Mouse (Mus musculus): ENCODE results near the gene Tuba1c. TPM values are rescaled to one million over a fixed set of nuclear protein-coding genes. Genes with fewer than 3 reads are reported as not detected.
A peak's percentile ranks its signal among the peaks of the same experiment; 100 is the strongest.

The Tuba1c gene
- total and polyA plus RNA-seq, 3 experiments: 178 to 390 (median 220) TPM

DNA sequence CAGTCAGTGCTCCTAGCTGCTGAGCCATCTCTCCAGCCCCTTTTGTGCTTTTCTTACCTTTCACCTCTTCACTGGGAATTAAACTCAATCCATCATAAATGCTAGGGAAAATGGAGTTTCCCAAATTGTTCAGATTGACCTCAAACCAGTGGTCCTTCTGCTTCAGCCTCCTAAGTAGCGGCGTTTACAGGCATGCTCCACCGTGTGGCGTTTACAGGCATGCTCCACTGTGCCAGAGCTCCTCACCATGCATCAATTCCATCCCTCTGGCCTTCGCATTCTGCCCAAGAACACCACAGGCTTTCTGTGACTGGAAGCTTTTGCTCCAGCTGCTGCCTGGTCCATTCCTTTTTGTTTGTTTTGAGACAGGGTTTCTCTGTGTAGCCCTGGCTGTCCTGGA is 2.6 kb upstream of the Tuba1c start:
- in situ Hi-C loops (cut with MboI; ENCODE audit: low pct_ligation_motif_present, low pct_unique_long_range_greater_than_20kb, low sequenced_read_pairs) (no loop called here), dilution Hi-C loops (cut with MboI; ENCODE audit: extremely low pct_ligation_motif_present, extremely low pct_unique_long_range_greater_than_20kb, low sequenced_read_pairs) (no loop called here)
- Histone ChIP-seq H3K9ac (ENCODE audit: insufficient read depth, low read depth) (no peak overlapping the region), H3K4me2 (ENCODE audit: insufficient read depth, low read depth, poor library complexity, severe bottlenecking) (no peak overlapping the region), H3K27me3 (replicated peaks) (no peaks in the 10 kb centered on the region), H3K79me2 (replicated peaks; ENCODE audit: control insufficient read depth, extremely low read depth, insufficient read depth, poor library complexity, severe bottlenecking) (peaks cover 15% of the 10 kb centered on the region), H3K27ac (ENCODE audit: insufficient read depth, low read depth) (no peak overlapping the region), H3K4me1 (ENCODE audit: control insufficient read depth in 1 of 2, insufficient read depth in 2 of 2) (peaks cover 0 to 6% of the 10 kb centered on the region in 2 experiments; a peak in 2 of 4 replicates), H3K4me3 (replicated peaks in 1 of 3; ENCODE audit: low read depth in 2 of 3, low read length in 2 of 3, poor library complexity in 1 of 3) (no peak overlapping the region), H3K9me3 (replicated peaks; ENCODE audit: low read length) (no peaks in the 10 kb centered on the region), H3K36me3 (replicated peaks in 1 of 2; ENCODE audit: control insufficient read depth in 1 of 2, insufficient read depth in 1 of 2, low read length in 1 of 2) (peaks cover 0 to 2% of the 10 kb centered on the region in 2 experiments)
- TF ChIP-seq CTCF (conservative IDR thresholded peaks at IDR 0.05 in 1 of 2, IDR thresholded peaks at IDR 0.05 in 1 of 2; ENCODE audit: low read depth in 2 of 2, low read length in 2 of 2) (0 out of 4 replicates have a peak, but pooled peaks of 1 of the 2 experiments have one; percentile 18), MAX (IDR thresholded peaks at IDR 0.05; ENCODE audit: low read length) (no peak), MAFK (IDR thresholded peaks at IDR 0.05; ENCODE audit: insufficient replicate concordance, low read length) (no peak), BHLHE40 (IDR thresholded peaks at IDR 0.05; ENCODE audit: low read depth, low read length) (no peak), RAD21 (IDR thresholded peaks at IDR 0.05; ENCODE audit: low read depth, low read length) (no peak)
- no peak for DNase-seq (ENCODE audit: extremely low read depth)

DNA sequence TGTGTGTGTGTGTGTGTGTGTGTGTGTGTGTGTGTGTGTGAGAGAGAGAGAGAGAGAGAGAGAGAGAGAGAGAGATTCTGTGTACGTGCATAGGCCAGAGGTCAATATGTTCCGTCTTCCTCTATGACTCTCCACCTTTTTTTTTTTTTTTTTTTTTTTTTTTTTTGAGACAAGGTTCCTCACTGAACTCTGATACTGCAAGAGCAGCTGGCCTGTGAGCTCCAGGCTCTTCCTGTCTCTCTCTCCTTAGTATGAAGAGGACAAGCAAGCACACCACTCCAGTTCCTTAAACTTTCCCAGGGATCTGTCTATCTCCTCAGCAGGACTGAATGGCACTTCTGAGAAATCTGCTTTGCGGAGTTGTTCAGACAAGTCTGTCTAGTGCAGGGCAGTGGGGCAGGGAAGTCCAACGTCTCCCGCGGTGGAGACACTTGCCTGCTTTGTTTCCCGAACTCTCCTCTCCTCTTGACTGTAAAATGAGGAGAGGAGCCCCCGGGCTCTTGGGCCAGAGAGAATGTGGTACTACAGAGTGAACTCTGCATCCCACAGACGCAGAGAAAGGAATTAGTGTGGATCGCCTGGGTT is 725 bp upstream of the Tuba1c start:
- Histone ChIP-seq H3K9me3 (replicated peaks; ENCODE audit: low read length) (no peaks in the 10 kb centered on the region), H3K36me3 (replicated peaks in 1 of 2; ENCODE audit: control insufficient read depth in 1 of 2, insufficient read depth in 1 of 2, low read length in 1 of 2) (peaks cover 2 to 14% of the 10 kb centered on the region in 2 experiments), H3K27ac (ENCODE audit: insufficient read depth, low read depth) (peak overlapping the region; percentile 65; the same call in 1 of the 2 replicates), H3K9ac (ENCODE audit: insufficient read depth, low read depth) (peak overlapping the region; percentile 75), H3K4me3 (replicated peaks in 1 of 3; ENCODE audit: low read depth in 2 of 3, low read length in 2 of 3, poor library complexity in 1 of 3) (peak overlapping the region; percentile 54 to 71 (median 69)), H3K79me2 (replicated peaks; ENCODE audit: control insufficient read depth, extremely low read depth, insufficient read depth, poor library complexity, severe bottlenecking) (peaks cover 33% of the 10 kb centered on the region), H3K27me3 (replicated peaks) (no peaks in the 10 kb centered on the region), H3K4me2 (ENCODE audit: insufficient read depth, low read depth, poor library complexity, severe bottlenecking) (peak overlapping the region; percentile 74), H3K4me1 (ENCODE audit: control insufficient read depth in 1 of 2, insufficient read depth in 2 of 2) (peaks cover 3 to 23% of the 10 kb centered on the region in 2 experiments; a peak in 3 of 4 replicates)
- in situ Hi-C loops (cut with MboI; ENCODE audit: low pct_ligation_motif_present, low pct_unique_long_range_greater_than_20kb, low sequenced_read_pairs) (no loop called here), dilution Hi-C loops (cut with MboI; ENCODE audit: extremely low pct_ligation_motif_present, extremely low pct_unique_long_range_greater_than_20kb, low sequenced_read_pairs) (no loop called here)
- peak; percentile 64 for DNase-seq (ENCODE audit: extremely low read depth)
- TF ChIP-seq USF2 (conservative IDR thresholded peaks at IDR 0.05; ENCODE audit: low read depth, low read length) (no peak), JUND (conservative IDR thresholded peaks at IDR 0.05; ENCODE audit: low read depth, low read length) (no peak), NELFE (IDR thresholded peaks at IDR 0.05; ENCODE audit: low read depth, low read length) (no peak), IRF4 (IDR thresholded peaks at IDR 0.05; ENCODE audit: low read depth, low read length) (no peak), POLR2A (IDR thresholded peaks at IDR 0.05; ENCODE audit: low read depth, low read length) (no peak; the same call in 1 of the 2 replicates), TCF12 (IDR thresholded peaks at IDR 0.05; ENCODE audit: low read depth, low read length) (no peak), ZNF384 (IDR thresholded peaks at IDR 0.05; ENCODE audit: low read depth, low read length) (peak; percentile 98), UBTF (IDR thresholded peaks at IDR 0.05; ENCODE audit: low read depth, low read length) (peak; percentile 50; the same call in 1 of the 2 replicates), MAZ (IDR thresholded peaks at IDR 0.05; ENCODE audit: low read depth, low read length) (no peak), POLR2AphosphoS2 (IDR thresholded peaks at IDR 0.05; ENCODE audit: low read depth, low read length) (no peak), BHLHE40 (IDR thresholded peaks at IDR 0.05; ENCODE audit: low read depth, low read length) (no peak), MYC (IDR thresholded peaks at IDR 0.05; ENCODE audit: low read depth, low read length) (no peak), USF1 (IDR thresholded peaks at IDR 0.05; ENCODE audit: low read depth, low read length) (no peak), RCOR1 (conservative IDR thresholded peaks at IDR 0.05; ENCODE audit: low read depth, low read length) (no peak), ZKSCAN1 (IDR thresholded peaks at IDR 0.05; ENCODE audit: borderline replicate concordance, low read depth, low read length) (no peak), GABPA (IDR thresholded peaks at IDR 0.05; ENCODE audit: insufficient replicate concordance, low read depth, low read length) (no peak), EP300 (IDR thresholded peaks at IDR 0.05; ENCODE audit: low read length) (peak; percentile 32; the same call in 1 of the 2 replicates), CHD2 (IDR thresholded peaks at IDR 0.05; ENCODE audit: low read length) (no peak), MAX (IDR thresholded peaks at IDR 0.05; ENCODE audit: low read length) (no peak), MXI1 (IDR thresholded peaks at IDR 0.05; ENCODE audit: low read depth, low read length) (no peak), MEF2A (IDR thresholded peaks at IDR 0.05; ENCODE audit: borderline replicate concordance, low read depth, low read length) (no peak), ETS1 (conservative IDR thresholded peaks at IDR 0.05; ENCODE audit: low read depth, low read length) (0 out of 2 replicates have a peak, but pooled peaks have one; percentile 29), SMC3 (IDR thresholded peaks at IDR 0.05; ENCODE audit: low read depth, low read length) (no peak), PAX5 (IDR thresholded peaks at IDR 0.05; ENCODE audit: low read length) (no peak), MAFK (IDR thresholded peaks at IDR 0.05; ENCODE audit: insufficient replicate concordance, low read length) (no peak), CHD1 (IDR thresholded peaks at IDR 0.05; ENCODE audit: low read depth, low read length) (0 out of 2 replicates have a peak, but pooled peaks have one; percentile 51), HCFC1 (IDR thresholded peaks at IDR 0.05; ENCODE audit: low read depth, low read length) (peak; percentile 49; the same call in 1 of the 2 replicates), SIN3A (IDR thresholded peaks at IDR 0.05; ENCODE audit: low read length) (peak; percentile 52), JUN (IDR thresholded peaks at IDR 0.05; ENCODE audit: insufficient read depth, low read depth, low read length) (no peak), ZC3H11A (IDR thresholded peaks at IDR 0.05; ENCODE audit: low read depth, low read length) (no peak)

Measured in CH12.LX (cell line).